Mouse (Mus musculus) A20 (cell line): ENCODE results near the gene Noxo1.
"Not testable (repeated sequence)": the region's sequence is repeated elsewhere in the genome, so short reads cannot be mapped to it uniquely, and the experiment has no call there.

Experiments
- DNase-seq: peaks from one replicate; pipeline ENCODE4 v3.0.0-alpha.2; 2011; ENCODE audit warnings: low read depth, low spot score

Gene Noxo1

DNA sequence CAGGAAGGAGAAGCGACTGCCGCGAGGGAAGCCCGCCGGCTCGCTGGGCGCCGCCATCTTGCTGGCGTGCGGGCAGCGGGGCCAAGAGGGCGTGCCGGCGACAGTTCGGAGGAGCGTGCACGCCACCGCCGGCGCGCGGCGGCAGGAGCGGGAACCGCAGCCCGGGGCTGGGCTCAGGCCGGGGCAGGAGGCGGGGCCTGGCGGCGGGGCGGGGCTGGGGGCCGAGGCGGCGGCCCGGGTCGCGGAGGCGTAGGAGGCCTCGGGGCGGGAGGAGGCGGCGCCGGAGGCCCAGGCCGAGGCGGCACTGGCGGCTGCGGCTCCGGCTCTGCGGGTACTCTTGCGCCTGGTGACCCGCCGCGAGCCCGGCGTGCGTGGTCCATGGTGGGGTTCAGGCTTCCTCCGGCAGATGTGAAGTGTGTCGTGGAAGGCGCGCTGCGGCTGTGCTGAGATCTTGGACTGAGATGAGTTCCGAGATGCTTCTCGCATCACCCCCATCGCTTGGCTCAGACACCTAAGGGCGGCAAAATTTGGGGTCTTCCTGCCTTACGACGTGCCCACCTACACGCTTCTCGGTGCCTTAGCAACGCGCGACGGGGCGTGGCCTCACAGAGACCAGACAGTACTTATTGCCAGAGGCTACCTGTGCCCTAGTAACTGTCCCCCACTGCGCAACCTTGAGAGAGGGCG, at the start of gene Noxo1, which contains the start of gene Gfer:
Gene Noxo1, plus strand, starts transcription at position 224 of the 687 bp plus-strand sequence.
Gene Gfer, minus strand, starts transcription at position 146 of the 687 bp plus-strand sequence.
- peak; percentile 89 for DNase-seq

DNA sequence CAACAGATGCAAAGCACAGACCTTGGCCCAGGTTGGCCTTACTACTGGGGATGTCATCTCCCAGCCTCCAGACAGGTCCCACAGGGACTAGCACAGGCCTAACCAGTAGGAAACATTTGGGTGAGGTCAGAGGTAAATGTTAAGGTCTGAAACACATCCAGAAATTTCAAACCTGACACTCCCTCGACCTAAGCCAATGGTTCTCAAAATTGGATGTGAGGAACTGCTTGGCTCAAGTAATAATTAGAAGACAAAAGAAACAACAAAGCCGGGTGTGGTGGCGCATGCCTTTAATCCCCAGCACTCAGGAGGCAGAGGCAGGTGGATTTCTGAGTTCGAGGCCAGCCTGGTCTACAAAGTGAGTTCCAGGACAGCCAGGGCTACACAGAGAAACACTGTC, 49.7 kb upstream of the Noxo1 start:
- DNase-seq, result no peak

DNA sequence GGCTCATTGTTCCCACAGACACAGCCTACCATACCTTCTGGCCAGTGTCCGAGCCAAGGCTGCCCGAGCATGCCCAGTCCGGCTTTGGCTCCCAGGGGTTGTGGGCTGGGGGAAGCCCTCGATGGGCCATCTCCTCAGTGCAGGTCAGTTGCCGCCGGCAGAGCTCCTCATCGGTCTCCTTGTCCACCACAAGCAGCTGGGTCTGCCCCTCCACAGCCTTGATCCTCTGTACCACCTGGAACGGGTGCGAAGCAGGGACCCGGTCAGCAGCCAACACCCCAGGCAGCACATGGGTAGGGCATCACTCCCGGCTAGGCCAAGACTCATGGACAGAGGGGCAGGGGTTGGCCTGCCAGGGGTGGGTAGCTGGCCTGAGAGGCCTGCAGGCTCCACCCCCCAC, 48.5 kb upstream of the Noxo1 start:
- no peak for DNase-seq

DNA sequence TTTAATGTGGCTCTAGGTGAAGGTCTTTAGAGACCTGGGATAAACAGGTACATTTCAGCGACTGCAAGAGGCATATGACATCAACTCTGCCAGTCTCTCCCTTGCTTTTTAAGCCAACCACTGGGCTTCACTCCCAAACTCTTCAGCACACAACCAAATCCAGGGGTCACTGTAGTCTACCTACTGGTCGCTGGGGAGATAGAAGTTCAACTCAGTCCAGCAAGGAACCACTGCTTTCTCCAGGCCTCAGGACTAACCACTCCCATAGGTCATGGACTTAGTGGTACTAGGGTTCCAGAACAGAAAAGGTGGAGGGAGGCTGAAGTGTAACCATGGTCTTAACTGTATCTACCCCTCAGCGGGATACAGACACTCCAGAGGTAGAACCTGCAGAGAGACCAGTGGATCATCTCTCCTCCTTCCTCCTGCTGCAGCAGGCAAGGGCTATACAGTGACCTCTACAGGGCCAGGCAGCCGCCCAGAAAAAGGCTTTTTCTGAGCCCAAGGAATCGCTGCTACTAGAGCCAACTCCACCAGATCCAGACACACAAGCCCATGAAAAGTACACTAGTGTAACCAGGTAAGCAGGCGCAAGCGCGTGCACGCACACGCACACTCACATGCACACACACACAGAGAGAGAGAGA, 47.2 kb upstream of the Noxo1 start:
- no peak for DNase-seq

DNA sequence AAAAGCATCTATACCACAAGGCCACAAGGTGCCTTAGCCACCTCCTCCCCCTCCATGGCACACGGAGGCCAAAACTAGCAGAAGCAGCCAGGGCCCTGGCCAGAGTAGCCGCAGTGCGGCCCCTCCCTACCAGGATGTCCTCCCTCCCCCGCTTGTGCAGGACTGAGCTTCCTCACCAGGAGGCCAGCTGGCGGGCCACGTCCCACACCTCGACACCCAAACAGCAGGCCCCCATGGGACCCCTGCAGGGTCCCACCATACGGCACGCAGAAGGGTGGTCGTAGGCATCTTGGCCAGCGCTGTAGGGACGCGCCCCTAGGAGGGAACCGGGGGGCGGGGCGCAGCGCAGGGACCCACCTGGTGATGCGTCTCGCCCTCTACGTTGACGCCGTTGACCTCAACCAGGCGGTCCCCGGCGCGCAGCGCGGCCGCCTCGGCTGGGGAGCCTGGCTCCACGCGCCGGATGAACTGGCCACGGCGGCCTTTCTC, 46.4 kb upstream of the Noxo1 start:
- no peak for DNase-seq

DNA sequence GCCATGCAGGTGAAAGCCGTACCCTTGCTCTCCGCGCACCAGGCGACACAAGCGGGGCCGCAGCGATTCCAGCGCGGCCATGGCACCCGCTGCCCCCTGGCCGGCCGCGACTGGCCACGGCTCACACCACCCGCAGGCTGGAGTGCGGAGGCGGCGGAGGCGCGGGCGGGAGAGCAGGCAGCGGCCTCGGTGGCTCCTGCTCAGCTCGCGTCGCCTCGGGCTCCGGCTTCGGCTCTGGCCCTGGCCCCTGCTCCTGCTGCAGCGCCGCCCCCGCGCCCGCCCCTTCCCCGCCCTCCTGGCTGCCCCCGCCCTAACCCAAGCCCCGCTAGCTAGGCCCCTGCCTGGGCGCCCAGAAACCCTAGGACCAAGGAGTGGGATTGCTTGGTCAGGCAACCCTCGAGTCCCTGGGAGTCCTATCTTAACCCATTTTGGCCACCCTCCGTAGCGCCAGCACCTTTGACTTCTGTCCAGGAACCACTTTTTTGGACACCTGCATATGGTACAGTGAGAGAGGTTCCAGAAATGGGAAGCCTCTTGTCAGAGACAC, 45.9 kb upstream of the Noxo1 start, which contains the start of gene Slc9a3r2:
Gene Slc9a3r2, minus strand, starts transcription at position 258 of the 547 bp plus-strand sequence.
- DNase-seq, result no peak

DNA sequence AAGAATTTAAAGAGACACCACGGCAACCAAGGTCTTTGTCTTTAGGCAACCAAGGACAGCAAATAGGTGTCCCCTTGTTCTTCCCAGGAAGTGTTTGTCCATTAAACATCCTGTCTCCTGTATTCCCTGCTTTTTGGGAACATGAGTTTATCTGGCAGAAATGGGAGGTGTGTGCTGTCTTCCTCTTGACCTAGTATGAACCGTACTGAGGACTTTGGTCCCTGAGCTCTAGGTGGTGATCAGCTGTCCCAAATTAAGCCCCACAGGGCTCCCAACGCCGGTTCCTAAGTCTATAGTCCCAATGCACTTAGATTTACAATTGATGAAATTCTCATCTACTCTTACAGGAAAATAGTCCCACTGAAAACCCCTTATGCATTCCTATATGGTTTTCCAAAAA, 45.3 kb upstream of the Noxo1 start:
- DNase-seq, result no peak

DNA sequence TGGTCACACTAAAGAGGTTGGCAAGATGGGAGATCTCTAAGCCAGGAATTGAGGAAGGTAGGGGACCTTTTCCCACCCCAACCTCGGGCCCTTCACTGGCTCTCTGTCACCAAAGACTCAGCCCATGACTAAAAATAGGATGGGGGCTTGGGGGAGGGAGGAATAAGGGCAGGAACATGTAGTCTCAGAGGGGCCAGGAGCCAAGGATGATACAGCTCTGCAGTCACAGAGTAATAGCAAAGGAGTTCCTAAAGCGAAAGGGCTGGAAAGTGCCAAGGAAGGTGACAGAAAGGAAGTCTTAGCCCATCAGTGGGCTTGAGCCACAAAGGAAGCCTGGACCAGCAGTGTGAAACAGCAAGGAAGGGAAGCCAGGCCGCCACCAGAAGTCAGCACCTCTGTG, 44.2 kb upstream of the Noxo1 start:
- DNase-seq, result no peak

DNA sequence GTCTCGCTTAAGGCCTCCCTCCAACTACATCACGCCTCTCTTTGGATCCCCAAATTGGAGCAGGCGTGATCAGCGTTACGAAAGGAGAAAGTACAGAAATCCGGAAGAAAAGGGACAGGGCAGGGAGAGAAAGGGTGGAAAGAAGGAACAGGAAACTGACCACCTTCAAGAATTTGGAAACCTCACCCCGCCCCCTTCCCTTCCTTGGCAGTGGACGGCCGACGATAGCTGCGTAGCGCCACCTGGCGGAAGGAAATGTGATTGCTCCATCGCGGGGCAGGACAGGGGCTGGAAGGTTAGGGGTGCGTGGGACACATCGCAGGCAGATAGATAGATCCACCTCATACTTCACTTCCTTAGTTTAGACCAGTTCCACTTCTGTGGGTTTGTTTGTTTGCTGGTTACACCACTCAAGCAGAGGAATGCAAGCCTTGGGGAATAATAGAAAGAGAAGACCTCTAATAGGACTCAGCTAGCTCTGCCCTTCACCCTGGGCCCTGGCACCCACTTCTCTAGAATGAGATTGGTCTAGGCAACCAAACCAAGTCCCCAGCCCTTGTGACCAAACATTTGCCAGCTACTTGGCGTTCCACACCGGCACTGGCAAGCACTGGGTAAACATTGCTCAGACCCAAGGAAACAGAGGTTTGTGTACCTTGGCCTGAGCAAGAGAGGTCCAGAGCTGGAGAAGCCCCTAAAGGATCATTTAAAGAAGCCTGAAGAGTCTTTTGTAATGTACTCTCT, 41.9 kb upstream of the Noxo1 start:
- DNase-seq, result peak; percentile 80

DNA sequence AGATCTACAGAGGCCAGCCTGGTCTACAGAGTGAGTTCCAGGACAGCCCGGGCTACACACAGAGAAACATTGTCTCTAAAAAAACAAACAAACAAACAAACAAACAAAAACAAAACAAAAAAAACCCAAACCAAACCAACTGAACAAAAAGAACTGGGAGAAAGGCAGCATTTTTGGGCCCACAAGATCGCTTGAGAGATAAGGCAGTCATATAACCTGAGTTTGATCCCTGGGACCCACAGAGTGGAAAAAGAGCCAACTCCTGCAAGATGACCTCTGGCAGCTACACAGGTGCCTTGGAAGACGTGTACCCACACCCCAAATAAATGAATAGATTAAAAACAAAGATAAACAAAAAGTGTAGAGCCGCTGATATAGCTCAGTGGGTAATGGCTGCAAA, 41.1 kb upstream of the Noxo1 start:
- DNase-seq, result no peak

DNA sequence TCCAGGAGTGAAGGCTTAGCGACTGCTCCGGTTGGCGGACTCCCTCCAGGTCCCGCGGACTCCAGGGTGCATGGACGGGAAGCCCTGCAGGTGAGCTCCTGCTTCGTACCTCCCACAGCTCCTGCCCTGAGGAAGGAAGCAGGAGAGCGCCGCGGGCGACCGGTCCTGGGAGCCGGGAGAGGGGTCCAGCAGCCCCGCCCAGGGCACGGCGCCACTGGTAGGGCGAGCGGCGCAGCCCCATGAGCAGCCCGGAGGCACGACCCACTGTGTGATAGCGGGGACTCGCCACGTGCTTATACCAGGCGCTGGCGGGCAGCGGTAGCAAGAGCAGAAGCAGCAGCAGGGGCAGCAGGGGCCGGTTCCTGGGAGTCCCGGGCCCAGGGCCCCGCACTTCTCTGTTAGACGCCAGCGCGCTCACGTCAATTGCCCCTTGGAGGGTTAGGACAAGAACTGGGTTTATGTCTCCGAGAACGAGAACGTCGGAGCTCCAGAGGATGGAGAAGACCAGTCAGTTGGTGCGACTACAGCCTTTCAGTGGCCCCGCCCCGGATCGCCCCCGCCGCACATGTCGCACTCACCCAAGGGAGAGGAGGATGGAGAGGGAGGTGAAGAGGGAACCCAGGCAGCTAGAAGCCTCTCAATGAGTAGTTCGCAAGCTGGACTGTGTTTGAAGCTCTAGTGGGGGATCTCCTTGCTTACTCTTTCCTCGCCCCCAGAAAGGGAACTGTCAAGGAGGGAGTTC, 37.8 kb upstream of the Noxo1 start, which contains the start of gene Npw:
Gene Npw, minus strand, starts transcription at position 441 of the 742 bp plus-strand sequence.
- DNase-seq, result no peak

DNA sequence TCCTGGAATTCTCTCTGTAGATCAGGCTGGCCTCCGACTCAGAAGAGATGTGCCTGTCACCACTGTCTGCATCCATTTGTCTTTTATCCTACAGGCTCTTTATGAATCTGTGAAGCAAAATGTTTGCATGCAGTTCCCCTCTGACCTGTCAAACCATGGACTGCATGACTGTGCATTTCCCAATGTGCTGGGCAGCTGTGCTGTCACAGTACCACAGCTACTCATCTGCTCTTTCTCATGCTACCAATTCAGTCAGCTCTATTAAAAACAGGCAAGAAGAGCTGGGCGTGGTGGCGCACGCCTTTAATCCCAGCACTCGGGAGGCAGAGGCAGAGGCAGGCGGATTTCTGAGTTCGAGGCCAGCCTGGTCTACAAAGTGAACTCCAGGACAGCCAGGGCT, 29.0 kb upstream of the Noxo1 start:
- not testable (repeated sequence) for DNase-seq

DNA sequence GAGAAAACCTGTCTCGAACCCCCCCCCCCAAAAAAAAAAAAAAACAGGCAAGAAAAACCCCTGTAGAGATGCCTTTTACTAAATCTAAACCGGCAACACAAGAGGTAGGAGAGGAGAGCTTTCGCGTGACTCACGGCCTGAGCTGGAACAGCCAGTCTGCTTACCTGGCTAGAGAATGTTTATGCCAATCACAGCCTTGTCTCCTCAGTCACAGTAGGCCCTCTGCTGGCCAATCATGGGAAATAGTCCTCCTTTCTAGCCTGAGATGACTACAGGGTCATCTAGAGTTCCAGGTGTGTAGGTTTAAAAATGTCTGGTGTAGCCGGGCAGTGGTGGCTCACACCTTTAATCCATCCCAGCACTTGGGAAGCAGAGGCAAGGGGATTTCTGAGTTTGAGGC, 28.6 kb upstream of the Noxo1 start:
- DNase-seq, result peak; percentile 80

DNA sequence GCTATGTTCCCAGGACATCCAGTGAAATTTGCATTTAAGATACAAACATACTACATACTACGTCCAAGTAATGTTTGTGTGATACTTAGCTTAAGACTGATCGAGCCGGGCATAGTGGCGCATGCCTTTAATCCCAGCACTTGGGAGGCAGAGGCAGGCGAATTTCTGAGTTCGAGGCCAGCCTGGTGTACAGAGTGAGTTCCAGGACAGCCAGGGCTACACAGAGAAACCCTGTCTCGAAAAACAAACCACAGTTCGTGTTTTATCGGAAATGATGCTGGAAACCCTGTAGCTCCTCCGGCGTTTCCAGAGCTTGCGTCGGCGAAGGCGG, 26.9 kb upstream of the Noxo1 start:
- DNase-seq, result not testable (repeated sequence)

DNA sequence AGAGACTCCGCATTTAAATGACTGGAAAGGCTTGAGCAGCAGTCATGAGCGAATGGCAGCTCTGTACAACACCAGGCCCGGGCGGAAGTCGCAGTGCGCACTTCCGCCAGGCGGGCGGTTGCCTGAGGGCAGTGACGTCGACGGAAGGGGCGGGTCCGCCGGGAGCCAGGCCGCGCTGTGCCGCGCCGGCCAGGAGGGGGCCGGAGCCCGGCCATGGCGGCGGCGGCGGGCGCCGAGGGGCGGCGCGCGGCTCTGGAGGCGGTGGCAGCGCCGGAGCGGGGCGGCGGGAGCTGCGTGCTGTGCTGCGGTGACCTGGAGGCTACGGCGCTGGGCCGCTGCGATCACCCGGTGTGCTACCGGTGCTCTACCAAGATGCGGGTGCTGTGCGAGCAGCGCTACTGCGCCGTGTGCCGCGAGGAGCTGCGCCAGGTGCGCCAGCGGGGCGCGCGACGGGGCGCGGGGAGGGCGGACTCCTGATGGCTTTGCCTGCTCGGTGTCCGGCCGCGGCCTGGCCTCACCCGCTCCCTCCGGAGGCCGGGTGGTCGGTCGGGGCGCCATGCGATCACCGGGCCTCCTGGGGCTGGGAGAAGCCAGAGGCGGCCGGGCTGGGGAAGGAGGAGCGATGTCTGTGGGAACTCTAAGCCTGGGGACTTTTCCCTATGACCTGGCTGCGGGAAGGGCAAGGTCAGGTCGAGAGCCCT, 26.3 kb upstream of the Noxo1 start, which contains the start of gene Zfp598:
Gene Zfp598, plus strand, starts transcription at position 143 of the 701 bp plus-strand sequence.
- DNase-seq, result peak; percentile 94

DNA sequence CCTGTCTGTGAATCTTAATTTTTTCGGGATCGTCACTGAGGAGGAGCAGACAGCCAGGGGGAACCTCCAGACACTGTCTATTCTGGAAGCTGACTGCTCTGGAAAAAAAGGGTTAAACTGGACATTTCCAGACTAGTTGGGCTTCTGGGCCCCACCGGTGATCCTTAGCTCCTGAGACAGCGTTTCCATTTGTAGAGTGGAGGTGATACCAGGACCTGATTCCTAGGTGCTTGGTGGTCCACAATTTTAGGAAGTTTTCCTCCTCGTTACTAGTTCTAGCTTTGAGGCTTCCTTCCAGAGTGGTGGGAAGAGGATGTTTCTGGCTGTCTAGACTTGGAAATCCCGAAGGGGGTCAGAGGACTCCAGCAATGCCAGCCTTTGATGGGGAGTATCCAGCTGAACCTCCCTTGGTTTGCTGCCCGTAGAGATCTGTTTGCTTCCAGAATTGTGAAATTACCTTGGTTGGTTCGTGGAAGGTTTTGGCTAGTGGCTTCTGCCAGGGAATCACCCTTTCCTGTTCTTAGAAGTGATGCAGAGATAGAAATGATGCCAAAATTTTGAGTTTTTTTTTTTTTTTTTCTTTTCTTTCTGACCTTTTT, 25.7 kb upstream of the Noxo1 start:
- DNase-seq, result no peak

DNA sequence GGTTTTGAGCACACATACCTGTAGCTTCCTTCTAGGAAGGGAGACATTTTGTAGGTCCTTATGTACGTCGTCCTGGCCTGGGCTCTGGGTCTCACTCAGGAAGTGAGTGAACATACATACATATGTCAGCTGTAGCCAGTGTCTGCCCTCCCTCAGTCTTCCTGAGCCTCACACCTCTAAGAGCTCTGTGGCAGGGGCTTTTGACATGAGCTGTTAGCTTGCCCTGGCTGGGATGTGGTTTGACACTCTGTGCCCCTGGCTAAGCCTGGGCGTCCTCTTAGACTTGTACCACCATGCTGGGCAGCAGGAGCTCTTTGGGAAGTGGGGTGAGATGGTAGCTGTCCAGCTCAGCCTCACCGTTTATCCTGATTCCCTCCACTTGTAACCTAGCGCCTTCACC, 24.7 kb upstream of the Noxo1 start:
- peak; percentile 41 for DNase-seq

DNA sequence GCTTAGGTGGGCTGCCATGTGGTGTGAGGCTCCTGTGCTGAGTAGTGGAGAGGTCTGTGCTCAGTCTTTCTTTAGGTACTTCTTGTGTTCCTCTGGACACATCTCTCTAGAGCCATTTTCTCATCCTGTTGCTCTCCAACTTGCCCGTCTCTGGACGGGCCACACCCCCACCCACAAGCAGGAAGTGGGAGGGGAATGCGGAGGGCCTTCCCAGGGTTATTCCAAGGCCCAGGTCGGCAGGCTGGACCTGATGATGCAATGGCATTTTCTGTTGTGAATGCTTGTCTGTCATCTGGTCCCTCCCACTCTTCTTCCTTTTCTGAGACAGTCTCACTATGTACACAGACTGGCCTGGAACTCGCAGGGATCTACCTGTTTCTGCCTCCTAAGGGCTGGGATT, 23.9 kb upstream of the Noxo1 start:
- DNase-seq, result peak; percentile 51

DNA sequence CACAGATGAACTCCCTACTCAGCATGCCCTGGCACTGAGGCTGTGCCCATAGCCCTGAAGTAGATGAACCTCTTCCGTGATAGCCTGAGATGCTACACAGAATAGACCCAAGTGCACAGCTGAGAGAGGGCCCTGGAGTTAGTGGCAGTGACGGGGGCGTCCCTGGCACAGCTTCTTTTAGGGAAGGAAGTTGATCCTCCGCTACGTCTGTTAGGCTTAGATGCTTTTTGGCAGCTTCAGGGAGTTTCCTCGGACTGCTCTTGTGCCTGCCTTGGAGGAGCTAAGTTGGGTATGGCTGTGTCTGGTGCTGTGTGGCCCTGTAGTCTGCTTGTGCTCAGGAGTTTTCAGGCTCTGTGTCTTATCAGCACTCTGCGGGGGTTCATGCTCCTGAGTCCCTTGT, 21.8 kb upstream of the Noxo1 start:
- DNase-seq, result no peak

DNA sequence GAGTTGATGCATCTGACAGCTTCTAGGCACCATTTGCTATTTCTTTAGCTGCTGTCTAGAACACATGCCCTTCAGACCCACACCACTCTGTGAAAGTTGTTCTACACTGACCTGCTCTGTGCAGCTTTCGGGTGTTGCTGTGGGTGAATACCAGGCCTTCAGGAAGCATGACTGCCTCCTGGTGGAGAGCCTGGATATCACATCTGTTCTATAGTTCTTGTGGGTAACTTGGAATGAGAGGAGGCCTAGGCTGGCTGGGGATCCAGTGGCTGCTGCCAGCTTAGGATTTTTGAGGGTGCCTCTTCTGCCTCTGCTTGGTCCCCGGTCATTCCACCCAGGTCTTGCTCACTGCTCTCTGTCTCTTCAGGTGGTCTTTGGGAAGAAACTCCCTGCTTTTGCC, 19.8 kb upstream of the Noxo1 start:
- peak; percentile 75 for DNase-seq
